Mouse (Mus musculus) forebrain, embryonic 15.5 days (tissue): ENCODE measurements around the gene Galc. TPM values are rescaled to one million over a fixed set of nuclear protein-coding genes. Genes with fewer than 3 reads are reported as not detected.
"Not testable (repeated sequence)": the region's sequence is repeated elsewhere in the genome, so short reads cannot be mapped to it uniquely, and the experiment has no call there.

Experiments
- ATAC-seq: fragments of 200-750 bp; cut with Nextera tagmentation; replicated peaks from 2 replicates; pipeline ENCODE4 v1.8.0; 2017; ENCODE audit warnings: mild to moderate bottlenecking, moderate TSS enrichment, moderate library complexity
- H3K27ac ChIP-seq: fragments of 300-500 bp; sonication (generic); replicated peaks from 2 replicates; pipeline ENCODE4 v1.5.1; 2015; ENCODE audit warnings: mild to moderate bottlenecking, inconsistent platforms
- H3K27me3 ChIP-seq: fragments of 300-500 bp; sonication (generic); 2 replicates; pipeline ENCODE4 v1.6.1; 2015; ENCODE audit warnings: inconsistent platforms
- H3K36me3 ChIP-seq: fragments of 300-500 bp; sonication (generic); 2 replicates; pipeline ENCODE4 v1.6.1; 2015; ENCODE audit warnings: mild to moderate bottlenecking, inconsistent platforms
- H3K4me1 ChIP-seq: fragments of 300-500 bp; sonication (generic); 2 replicates; pipeline ENCODE4 v1.6.1; 2015; ENCODE audit warnings: inconsistent platforms
- H3K4me2 ChIP-seq: fragments of 300-500 bp; sonication (generic); replicated peaks from 2 replicates; pipeline ENCODE4 v1.6.1; 2015; ENCODE audit warnings: mild to moderate bottlenecking, inconsistent platforms
- H3K4me3 ChIP-seq: fragments of 300-500 bp; sonication (generic); 2 replicates; pipeline ENCODE4 v1.5.1; 2015; ENCODE audit warnings: mild to moderate bottlenecking, inconsistent platforms
- H3K9ac ChIP-seq: fragments of 300-500 bp; sonication (generic); replicated peaks from 2 replicates; pipeline ENCODE4 v1.6.1; 2015; ENCODE audit warnings: mild to moderate bottlenecking, inconsistent platforms
- H3K9me3 ChIP-seq: fragments of 300-500 bp; sonication (generic); 2 replicates; pipeline ENCODE4 v1.6.1; 2016; ENCODE audit warnings: inconsistent platforms
- WGBS: fragments of 180-500 bp; shearing (Covaris S2); methylation state at CpG from one replicate; pipeline ENCODE4 v1.1.7; 2015; ENCODE audit warnings: mixed read lengths; 5-methylcytosine and 5-hydroxymethylcytosine counted together
- polyA plus RNA-seq: library from polyadenylated mRNA; unstranded; fragments of >200 nt; fragmentation: Nextera tagmentation; extraction: Ambion mirVana; gene quantifications from 2 replicates; pipeline ENCODE4 v1.2.1, GENCODE M21; 2015

The Galc gene
- polyA plus RNA-seq, 1 experiment from 2014 or later: 9.1 TPM

- Histone ChIP-seq H3K9me3 (no peaks in the 10 kb centered on the region), H3K4me2 (no peak overlapping the region), H3K9ac (no peak overlapping the region), H3K27ac (no peak overlapping the region), H3K4me1 (no peaks in the 10 kb centered on the region), H3K36me3 (peaks cover under 1% of the 10 kb centered on the region; the same call in 1 of the 2 replicates), H3K4me3 (no peak overlapping the region), H3K27me3 (no peaks in the 10 kb centered on the region)
- 88% methylated on average over 4 of the region's 4 CpGs for WGBS
- no peak for ATAC-seq
Measured at GRCm38 (mm10) chr12:98246835-98247234, 12.4 kb downstream of the Galc start.

DNA sequence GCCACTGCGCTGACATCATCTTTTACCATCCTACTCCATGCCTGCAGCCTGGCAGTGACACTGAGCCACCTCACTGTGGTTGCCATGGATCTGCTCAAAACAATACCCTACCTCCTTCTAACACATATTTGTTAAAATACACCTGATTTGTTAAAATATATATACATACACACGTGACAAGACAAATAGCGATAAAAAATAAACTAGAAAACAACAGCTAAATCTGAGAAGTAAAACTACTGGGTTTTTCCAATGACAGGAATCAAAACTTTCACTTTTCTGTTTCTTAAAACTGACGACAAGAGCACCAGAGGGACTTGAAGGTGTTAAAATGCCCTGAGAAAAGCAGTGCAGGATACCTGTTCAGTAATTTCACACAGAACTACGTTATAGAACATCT, 14.4 kb downstream of the Galc start:
- 91% methylated on average over 5 of the region's 5 CpGs for WGBS
- no peak overlapping the region for H3K4me2 ChIP-seq
- ATAC-seq: no peak
- no peaks in the 10 kb centered on the region for H3K27me3 ChIP-seq
- no peak overlapping the region for H3K9ac ChIP-seq
- no peak overlapping the region for H3K27ac ChIP-seq
- no peaks in the 10 kb centered on the region; the same call in 1 of the 2 replicates for H3K36me3 ChIP-seq
- H3K4me3 ChIP-seq: no peak overlapping the region
- H3K4me1 ChIP-seq: no peaks in the 10 kb centered on the region
- H3K9me3 ChIP-seq: no peaks in the 10 kb centered on the region

- H3K27ac ChIP-seq: no peak overlapping the region
- no peaks in the 10 kb centered on the region; the same call in 1 of the 2 replicates for H3K36me3 ChIP-seq
- H3K4me2 ChIP-seq: no peak overlapping the region
- no peaks in the 10 kb centered on the region for H3K4me1 ChIP-seq
- H3K4me3 ChIP-seq: no peak overlapping the region
- no peak overlapping the region for H3K9ac ChIP-seq
- no peaks in the 10 kb centered on the region for H3K27me3 ChIP-seq
- WGBS: 90% methylated on average over 4 of the region's 4 CpGs
- ATAC-seq: no peak
- no peaks in the 10 kb centered on the region for H3K9me3 ChIP-seq
Measured at GRCm38 (mm10) chr12:98244161-98244560, 15.1 kb downstream of the Galc start.

- not testable (repeated sequence) for H3K27ac ChIP-seq, H3K9me3 ChIP-seq, H3K4me3 ChIP-seq, H3K36me3 ChIP-seq, H3K4me1 ChIP-seq, H3K27me3 ChIP-seq, ATAC-seq, H3K4me2 ChIP-seq, H3K9ac ChIP-seq
- 97% methylated on average over 6 of the region's 6 CpGs for WGBS
Measured at GRCm38 (mm10) chr12:98238478-98238877, 20.8 kb downstream of the Galc start.

DNA sequence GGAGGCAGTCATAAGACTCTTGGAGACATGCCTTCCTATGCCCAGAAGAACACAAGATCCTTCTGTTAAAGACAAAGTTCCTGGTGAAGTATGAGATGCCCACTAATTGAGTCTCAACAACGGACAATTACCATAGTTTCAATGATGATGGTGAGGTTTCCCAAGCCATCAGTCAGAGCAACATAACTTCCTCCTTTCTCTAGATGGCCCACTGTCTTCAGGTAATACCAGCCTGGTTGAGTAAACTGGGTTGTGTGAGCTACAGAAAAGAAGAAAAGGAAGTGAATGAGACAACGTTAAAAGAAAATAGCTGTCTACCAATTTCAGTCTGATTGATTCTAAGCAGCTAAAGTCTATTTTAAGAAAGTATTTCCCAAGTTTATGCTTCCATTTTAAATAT, 32.2 kb downstream of the Galc start:
- no peaks in the 10 kb centered on the region for H3K4me1 ChIP-seq
- H3K27ac ChIP-seq: no peak overlapping the region
- H3K4me2 ChIP-seq: no peak overlapping the region
- 94% methylated on average over 2 of the region's 2 CpGs for WGBS
- H3K9ac ChIP-seq: no peak overlapping the region
- H3K4me3 ChIP-seq: no peak overlapping the region
- H3K27me3 ChIP-seq: no peaks in the 10 kb centered on the region
- H3K36me3 ChIP-seq: peaks cover 9% of the 10 kb centered on the region
- no peaks in the 10 kb centered on the region for H3K9me3 ChIP-seq
- no peak for ATAC-seq

DNA sequence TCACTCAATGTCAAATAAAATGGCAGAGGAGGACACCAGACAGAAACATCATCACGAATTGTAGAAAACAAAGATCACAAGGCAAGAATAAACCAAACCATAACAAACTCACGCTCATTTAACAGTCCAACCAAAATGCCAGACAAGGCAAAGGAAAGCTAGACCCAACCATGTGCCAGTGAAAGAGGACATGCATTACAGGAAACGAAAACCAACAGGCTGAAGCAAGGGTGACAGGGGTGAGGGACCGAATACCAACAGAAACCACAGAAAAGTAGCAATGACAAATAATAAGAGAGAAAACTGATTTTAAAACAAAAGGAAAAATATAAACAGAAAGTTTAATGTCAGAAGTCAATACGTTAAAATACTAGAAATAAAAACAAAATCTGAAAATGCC, 36.0 kb downstream of the Galc start:
- WGBS: 92% methylated on average over 5 of the region's 5 CpGs
- H3K9ac ChIP-seq: no peak overlapping the region
- H3K4me1 ChIP-seq: no peaks in the 10 kb centered on the region
- no peak overlapping the region for H3K27ac ChIP-seq
- ATAC-seq: no peak
- peaks cover 9% of the 10 kb centered on the region for H3K36me3 ChIP-seq
- H3K9me3 ChIP-seq: no peaks in the 10 kb centered on the region
- no peak overlapping the region for H3K4me3 ChIP-seq
- H3K27me3 ChIP-seq: no peaks in the 10 kb centered on the region
- H3K4me2 ChIP-seq: no peak overlapping the region

GRCm38 (mm10) chr12:98216432-98216831, 42.8 kb downstream of the Galc start:
- no peaks in the 10 kb centered on the region for H3K9me3 ChIP-seq
- no peak overlapping the region for H3K4me3 ChIP-seq
- no peak overlapping the region for H3K9ac ChIP-seq
- no peaks in the 10 kb centered on the region for H3K36me3 ChIP-seq
- no peaks in the 10 kb centered on the region for H3K27me3 ChIP-seq
- H3K27ac ChIP-seq: no peak overlapping the region
- ATAC-seq: no peak
- 84% methylated on average over 11 of the region's 11 CpGs for WGBS
- no peak overlapping the region for H3K4me2 ChIP-seq
- no peaks in the 10 kb centered on the region for H3K4me1 ChIP-seq

DNA sequence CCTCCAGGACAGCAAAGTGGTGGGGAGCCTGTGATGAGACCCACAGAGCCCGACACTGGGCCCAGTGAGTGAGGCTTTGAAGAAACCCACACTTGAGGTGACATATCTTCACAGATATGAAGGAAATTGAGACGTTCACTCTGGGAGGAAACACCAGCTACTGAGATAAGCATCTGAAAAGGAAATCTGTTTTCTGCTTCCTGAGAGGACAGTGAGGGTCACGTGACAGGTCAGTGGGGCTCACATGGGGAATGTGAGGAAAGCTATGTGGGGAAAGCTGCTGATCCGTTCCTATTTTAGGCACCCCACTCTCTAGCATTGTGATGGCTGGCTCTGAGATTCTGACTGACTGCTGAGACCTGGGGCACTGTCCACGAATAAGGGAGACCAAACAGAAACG, 43.7 kb downstream of the Galc start:
- Histone ChIP-seq H3K27ac (no peak overlapping the region), H3K4me2 (no peak overlapping the region), H3K4me3 (no peak overlapping the region), H3K9ac (no peak overlapping the region), H3K9me3 (no peaks in the 10 kb centered on the region), H3K36me3 (no peaks in the 10 kb centered on the region), H3K4me1 (no peaks in the 10 kb centered on the region), H3K27me3 (no peaks in the 10 kb centered on the region)
- WGBS: 78% methylated on average over 6 of the region's 6 CpGs
- ATAC-seq: no peak

DNA sequence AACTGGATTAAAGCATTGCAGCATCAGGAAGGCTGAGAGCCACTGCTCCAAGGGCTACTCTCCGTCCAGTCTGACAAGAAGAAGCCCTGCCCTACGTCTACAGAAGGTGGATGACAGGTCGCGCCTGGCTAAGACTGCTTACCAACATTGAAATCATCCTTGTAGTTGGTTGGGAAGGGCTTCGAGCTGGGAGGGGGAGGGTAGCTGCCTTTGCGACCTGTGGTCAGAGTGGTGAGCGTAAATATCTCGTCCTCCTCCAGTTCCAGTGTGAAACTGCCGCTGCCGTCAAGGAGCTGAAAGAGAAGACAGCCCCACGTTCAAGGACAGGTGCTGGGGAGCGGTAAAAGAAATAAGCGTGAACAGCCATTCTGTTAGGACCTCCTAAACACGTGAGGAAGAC, 45.1 kb downstream of the Galc start:
- H3K27ac ChIP-seq: no peak overlapping the region
- H3K27me3 ChIP-seq: no peaks in the 10 kb centered on the region
- no peak for ATAC-seq
- H3K4me3 ChIP-seq: no peak overlapping the region
- no peaks in the 10 kb centered on the region for H3K36me3 ChIP-seq
- H3K4me2 ChIP-seq: no peak overlapping the region
- no peaks in the 10 kb centered on the region for H3K4me1 ChIP-seq
- H3K9me3 ChIP-seq: no peaks in the 10 kb centered on the region
- WGBS: 88% methylated on average over 14 of the region's 14 CpGs
- H3K9ac ChIP-seq: no peak overlapping the region

DNA sequence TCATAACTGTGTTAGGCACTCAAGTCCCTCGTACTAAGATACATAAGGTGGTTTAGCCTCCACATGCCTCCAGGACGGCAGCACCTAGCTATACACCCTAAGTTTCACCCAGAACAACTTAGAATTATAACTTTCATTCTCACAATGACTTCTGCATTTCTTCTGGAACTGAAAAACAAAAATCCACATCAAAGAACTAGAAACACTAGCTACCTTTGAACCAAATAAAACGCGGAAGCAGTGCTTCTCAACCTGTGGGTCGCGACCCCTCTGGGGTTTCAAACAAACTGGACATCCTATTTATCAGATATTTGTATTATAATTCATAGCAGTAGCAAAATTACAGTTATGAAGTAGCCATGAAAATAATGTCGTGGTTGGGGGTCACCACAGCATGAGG, 45.5 kb downstream of the Galc start:
- WGBS: 92% methylated on average over 7 of the region's 7 CpGs

DNA sequence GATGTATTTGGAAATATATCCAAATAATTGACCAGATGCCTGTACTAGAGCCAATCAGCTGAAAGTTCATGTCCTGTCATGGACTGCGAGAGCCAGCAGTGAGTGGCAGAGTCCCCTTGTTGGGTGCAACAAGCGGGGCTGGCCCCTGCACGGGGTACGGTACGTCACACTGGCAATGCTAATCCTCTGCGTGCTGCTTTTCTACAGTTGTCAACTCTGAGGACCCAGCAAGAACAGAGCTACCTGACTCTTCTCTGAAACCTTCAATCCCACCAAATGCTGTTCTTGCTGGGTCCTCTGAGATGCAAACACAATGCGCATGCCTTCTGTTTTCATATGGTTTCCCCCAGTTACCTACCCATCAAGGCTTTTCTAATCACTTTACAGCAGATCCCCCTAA, 45.9 kb downstream of the Galc start:
- H3K4me3 ChIP-seq: no peak overlapping the region
- 93% methylated on average over 7 of the region's 7 CpGs for WGBS
- no peak overlapping the region for H3K9ac ChIP-seq
- H3K4me1 ChIP-seq: no peaks in the 10 kb centered on the region
- H3K36me3 ChIP-seq: no peaks in the 10 kb centered on the region
- no peak overlapping the region for H3K27ac ChIP-seq
- no peak overlapping the region for H3K4me2 ChIP-seq
- no peaks in the 10 kb centered on the region for H3K9me3 ChIP-seq
- H3K27me3 ChIP-seq: no peaks in the 10 kb centered on the region
- no peak for ATAC-seq

More for the DNA sequence above, 45.5 kb downstream of the Galc start:
- H3K9me3 ChIP-seq: no peaks in the 10 kb centered on the region
- H3K9ac ChIP-seq: no peak overlapping the region
- no peaks in the 10 kb centered on the region for H3K27me3 ChIP-seq
- H3K4me2 ChIP-seq: no peak overlapping the region
- no peak for ATAC-seq
- H3K36me3 ChIP-seq: no peaks in the 10 kb centered on the region
- no peak overlapping the region for H3K27ac ChIP-seq
- H3K4me3 ChIP-seq: no peak overlapping the region
- H3K4me1 ChIP-seq: no peaks in the 10 kb centered on the region

DNA sequence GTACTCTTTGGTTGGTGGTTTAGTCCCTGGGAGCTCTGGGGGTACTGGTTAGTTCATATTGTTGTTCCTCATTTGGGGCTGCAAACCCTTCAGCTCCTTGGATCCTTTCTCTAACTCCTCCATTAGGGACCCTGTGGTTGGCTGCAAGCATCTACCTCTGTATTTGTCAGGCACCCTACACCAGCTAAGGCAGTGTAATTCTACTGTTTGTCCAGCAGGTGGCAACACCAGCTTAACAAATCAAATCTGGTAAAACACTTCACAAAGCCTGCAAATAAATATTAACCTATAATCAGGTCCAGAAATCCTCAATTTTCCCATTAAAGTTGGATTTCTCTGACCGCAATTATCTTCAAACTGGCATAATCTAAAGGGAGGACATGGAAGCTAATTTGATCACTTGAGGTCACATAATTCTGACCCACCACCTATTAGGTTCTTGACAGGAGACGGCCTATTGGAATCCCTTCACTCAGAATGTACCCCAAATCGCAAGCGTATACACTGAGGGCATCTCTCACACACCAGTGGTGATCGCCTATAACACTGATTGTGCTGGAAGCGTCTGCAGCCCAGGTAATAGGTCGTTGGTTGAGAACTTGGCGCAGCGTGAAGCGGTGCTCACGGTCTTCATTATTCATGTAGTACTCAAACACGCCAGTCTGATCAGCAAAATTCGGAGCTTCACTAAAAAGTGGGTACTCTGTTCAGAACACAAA, 46.6 kb downstream of the Galc start:
- Histone ChIP-seq H3K4me2 (no peak overlapping the region), H3K27me3 (no peaks in the 10 kb centered on the region), H3K4me1 (no peaks in the 10 kb centered on the region), H3K4me3 (no peak overlapping the region), H3K9ac (no peak overlapping the region), H3K27ac (no peak overlapping the region), H3K9me3 (no peaks in the 10 kb centered on the region), H3K36me3 (no peaks in the 10 kb centered on the region)
- 90% methylated on average over 13 of the region's 13 CpGs for WGBS
- peak; percentile 66 for ATAC-seq

- Histone ChIP-seq H3K27me3 (no peaks in the 10 kb centered on the region), H3K4me1 (no peaks in the 10 kb centered on the region), H3K4me2 (no peak overlapping the region), H3K9me3 (no peaks in the 10 kb centered on the region), H3K4me3 (no peak overlapping the region), H3K36me3 (no peaks in the 10 kb centered on the region), H3K9ac (no peak overlapping the region), H3K27ac (no peak overlapping the region)
- no peak for ATAC-seq
- WGBS: 89% methylated on average over 6 of the region's 6 CpGs
Measured at GRCm38 (mm10) chr12:98210495-98210894, 48.8 kb downstream of the Galc start.
